Mouse (Mus musculus) embryo, embryonic 11 days (tissue): ENCODE results near the gene Pfkfb3.
"Not testable (repeated sequence)": the region's sequence is repeated elsewhere in the genome, so short reads cannot be mapped to it uniquely, and the experiment has no call there.

Source experiments
- DNase-seq: peaks from one replicate; pipeline ENCODE4 v3.0.0-alpha.2; 2015

Pfkfb3 gene

GRCm38 (mm10) chr2:11547609-11548008 is 6.3 kb downstream of the Pfkfb3 start:
- DNase-seq, result no peak

- no peak for DNase-seq
Observed at GRCm38 (mm10) chr2:11546091-11546490, 7.8 kb downstream of the Pfkfb3 start.

- DNase-seq, result no peak
Observed at GRCm38 (mm10) chr2:11545380-11545779, 8.5 kb downstream of the Pfkfb3 start.

GRCm38 (mm10) chr2:11544342-11544741 is 9.5 kb downstream of the Pfkfb3 start:
- no peak for DNase-seq

DNA sequence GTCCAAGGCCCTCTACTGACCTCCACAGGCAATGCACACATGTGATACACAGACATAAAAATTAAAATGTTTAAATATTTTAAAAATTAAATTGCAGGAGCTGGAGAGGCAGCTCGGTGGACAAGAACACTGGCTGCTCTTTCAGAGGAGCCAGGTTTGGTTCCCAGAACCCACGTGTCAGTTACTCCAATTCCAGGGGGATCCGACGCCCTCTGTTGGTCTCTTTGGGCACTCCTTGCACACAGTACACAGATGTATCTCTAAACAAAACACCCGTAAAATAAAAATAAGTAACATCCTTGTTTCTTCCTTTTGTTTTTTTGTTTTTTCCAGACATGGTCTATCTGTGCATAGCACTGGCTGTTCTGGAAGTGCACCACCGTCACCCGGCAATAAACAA is 10.7 kb downstream of the Pfkfb3 start:
- DNase-seq, result no peak

- DNase-seq, result peak; percentile 59
Observed at GRCm38 (mm10) chr2:11542640-11543039, 11.2 kb downstream of the Pfkfb3 start.

DNA sequence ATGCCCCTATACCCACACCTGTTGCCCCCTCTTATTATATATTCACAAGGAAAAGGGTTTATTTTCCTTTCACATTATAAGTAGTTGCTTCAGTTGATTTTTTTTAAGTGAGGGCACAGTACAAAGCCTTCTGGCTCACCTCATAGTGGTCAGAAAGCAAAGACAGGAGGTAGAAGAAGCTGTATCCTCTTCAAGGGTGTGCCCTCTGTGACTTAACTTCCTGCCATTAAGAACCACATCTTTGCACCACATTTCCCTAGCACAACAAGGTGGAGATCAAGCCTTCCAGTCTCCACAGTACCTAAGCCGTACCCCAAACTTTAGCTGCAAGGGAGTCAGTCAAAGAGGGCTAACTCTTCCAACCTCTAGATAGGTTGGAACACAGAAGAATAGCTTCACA is 11.8 kb downstream of the Pfkfb3 start:
- DNase-seq, result no peak

- not testable (repeated sequence) for DNase-seq
Observed at GRCm38 (mm10) chr2:11541528-11541927, 12.3 kb downstream of the Pfkfb3 start.

GRCm38 (mm10) chr2:11535966-11536365 is 17.9 kb downstream of the Pfkfb3 start:
- DNase-seq, result no peak

- DNase-seq, result peak; percentile 96
Observed at GRCm38 (mm10) chr2:11535412-11535928, 18.4 kb downstream of the Pfkfb3 start.

GRCm38 (mm10) chr2:11534826-11535225 is 19.1 kb downstream of the Pfkfb3 start:
- no peak for DNase-seq

DNA sequence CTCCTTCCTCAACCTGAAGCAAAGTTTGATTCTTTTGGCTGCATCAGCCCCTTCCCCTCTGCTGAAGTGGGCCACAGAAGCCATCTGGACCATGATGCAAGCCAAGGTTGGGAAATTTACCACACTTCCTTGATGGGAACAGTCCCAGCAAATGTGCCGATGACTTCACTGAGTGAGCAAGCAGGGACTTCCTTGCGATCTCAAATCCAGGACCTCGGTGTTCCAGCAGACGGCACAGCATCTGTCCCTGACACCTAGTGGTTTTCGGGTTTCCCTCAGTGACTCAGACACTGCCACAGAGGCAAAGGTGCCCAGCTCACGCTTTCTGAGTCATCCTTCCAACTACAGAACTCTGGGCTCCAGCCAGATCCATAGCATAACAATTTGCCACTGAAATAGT is 23.8 kb downstream of the Pfkfb3 start:
- no peak for DNase-seq

GRCm38 (mm10) chr2:11526063-11526462 is 27.8 kb downstream of the Pfkfb3 start:
- no peak for DNase-seq

DNA sequence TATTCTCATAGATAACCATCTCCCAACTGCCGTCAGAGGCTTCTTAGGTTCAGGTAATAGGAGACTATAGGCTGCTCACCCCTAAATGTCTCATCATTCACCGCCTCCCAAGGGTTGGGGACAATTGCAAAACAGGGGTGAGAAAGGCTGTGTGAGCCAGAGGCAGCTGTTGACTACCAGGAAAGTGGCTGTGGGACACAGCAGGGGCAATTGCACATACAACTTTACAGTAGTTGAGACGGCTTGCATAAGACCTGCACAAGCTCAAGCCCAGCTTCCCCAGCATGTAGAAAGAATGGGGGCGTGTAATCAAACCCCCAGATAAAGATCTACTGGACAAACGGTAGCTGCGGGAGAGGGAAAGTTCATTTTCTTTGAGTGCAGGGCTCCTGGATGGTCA is 29.1 kb downstream of the Pfkfb3 start:
- no peak for DNase-seq

- no peak for DNase-seq
Observed at GRCm38 (mm10) chr2:11521758-11522157, 32.1 kb downstream of the Pfkfb3 start.

DNA sequence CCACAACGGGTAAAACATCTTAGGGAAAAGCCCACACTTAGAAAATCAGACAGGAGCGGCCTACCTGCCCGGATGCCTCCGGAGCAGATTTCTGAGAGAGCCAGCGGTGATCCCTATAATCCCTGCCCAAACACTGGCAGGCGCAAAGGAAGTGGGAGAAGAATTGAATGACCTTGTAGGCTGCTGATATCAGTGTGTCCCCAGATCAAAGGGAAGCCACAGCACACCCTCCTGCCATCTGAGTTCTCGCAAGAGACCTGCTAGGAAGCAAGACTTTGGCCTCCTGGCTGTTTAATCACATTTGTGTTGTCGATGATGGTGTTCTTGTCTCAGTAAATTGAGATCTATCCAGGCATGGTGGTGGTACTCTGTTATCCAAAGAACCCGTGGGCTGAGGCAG is 33.1 kb downstream of the Pfkfb3 start:
- no peak for DNase-seq

- no peak for DNase-seq
Observed at GRCm38 (mm10) chr2:11515828-11516227, 38.0 kb downstream of the Pfkfb3 start.

GRCm38 (mm10) chr2:11513057-11513967 is 40.6 kb downstream of the Pfkfb3 start:
- no peak for DNase-seq

DNA sequence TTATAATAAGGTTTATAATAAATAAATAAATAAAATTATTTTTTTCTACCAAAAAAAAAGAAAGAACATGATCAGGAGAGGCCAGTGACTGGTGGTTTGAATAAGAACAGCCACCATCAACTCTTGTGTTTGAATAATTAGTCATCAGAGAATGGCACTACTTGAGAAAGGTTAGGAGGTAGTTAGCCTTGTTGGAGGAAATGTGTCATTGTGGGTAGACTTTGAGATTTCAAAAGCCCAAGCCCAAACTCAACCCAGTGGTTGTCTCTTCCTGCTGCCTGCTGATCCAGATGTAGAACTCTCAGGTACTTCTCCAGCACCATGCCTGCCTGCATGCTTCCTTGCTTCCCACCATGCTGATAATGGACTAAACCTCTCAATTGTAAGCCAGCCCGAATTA is 41.8 kb downstream of the Pfkfb3 start:
- no peak for DNase-seq

DNA sequence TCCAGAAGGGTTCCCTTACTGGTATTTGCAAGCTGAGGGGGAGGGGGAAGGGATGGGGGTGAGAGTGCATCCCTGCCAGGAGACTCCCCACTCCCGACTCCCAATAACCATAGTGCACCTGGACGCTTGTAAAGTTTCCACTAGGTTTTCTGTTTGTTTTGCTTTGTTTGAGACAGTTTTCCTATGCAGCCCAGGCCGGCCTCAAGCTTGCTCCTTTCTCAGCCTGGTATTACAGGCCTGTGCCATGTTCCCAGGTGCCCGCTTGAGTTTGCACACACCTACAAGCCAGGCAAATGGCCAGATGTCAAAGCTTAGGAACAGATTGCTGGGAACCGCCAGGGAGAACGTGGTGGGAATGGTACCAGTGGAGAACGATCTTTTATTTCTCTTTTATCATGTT is 50.1 kb downstream of the Pfkfb3 start:
- no peak for DNase-seq

DNA sequence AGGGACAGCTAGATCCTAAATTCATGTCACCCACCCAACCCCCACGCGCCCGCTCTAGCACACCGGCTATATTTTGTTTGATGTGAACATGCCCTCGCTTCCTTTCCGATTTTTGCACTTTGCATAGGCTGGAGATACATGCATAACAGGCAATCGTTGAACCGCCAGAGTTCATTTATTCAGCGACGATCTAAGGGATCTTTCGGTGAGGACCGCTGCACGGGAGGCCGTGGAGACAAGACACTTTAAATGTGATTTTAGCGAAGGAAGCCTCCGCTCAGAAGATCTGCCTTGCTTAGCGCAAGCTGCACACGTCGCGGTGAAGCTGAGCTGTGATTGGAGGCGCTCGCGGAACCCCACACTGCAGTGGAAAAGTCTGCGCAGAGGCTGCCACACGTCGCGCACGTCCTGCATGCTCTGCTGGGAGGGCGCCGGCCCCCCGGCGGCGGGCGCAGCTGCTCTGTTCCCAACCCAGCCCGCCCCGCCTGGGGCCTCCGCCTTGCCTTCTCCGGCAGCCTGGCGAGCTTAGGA is 50.9 kb downstream of the Pfkfb3 start:
- DNase-seq, result peak; percentile 83

DNA sequence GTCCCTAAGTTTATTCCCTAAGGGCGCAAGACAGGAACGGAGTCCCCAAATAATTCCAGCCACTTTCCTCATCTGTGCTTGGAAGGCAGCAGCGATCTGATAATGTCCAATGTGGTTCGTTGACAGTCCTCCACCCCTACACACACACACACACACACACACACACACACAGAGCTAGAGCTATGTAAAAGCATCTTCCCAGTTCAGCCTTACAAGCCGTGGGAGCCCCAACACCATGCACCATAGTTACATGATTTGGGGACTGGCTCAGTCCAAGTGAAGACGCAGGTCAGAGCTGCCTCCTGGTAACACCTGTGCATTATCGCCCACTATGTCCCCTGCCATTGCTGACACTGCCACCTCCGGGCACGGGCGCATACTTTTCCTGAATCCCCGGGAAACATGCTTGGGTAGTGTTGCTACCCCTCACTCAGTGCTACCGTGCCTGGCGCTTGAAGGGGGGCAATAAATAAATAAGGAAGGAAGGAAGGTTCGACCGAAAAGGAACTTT is 51.6 kb downstream of the Pfkfb3 start:
- no peak for DNase-seq

- DNase-seq, result peak; percentile 96
Observed at GRCm38 (mm10) chr2:11501301-11502254, 52.3 kb downstream of the Pfkfb3 start.
